Mouse (Mus musculus): Measurements from ENCODE around the gene Anks1b. TPM values are rescaled to one million over a fixed set of nuclear protein-coding genes. Genes with fewer than 3 reads are reported as not detected.

Gene Anks1b
- total and polyA plus RNA-seq, 3 experiments, result not detected

DNA sequence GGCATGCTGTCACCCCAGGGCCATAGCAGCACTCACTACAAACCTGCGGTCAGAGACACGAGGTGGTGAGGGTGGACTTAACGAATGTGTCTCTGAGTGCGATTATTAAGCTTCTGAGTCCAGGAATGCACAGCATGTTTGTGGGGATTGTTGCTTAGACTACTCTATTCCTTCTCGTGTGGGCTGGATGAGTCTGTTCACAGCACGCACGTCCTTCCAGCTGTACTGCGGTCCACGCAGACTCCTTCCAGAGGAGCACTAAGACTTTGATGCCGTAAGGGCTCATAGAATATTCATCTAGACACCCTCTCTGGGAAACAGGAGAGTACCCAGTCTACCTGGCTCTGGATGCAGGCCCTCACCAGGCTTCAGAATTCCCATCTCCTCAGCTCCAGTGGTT lies 1094.9 kb downstream of the Anks1b start:
- Histone ChIP-seq H3K36me3 (ENCODE audit: control insufficient read depth in 1 of 2, insufficient read depth in 2 of 2, low read length in 2 of 2) (no peaks in the 10 kb centered on the region), H3K9ac (ENCODE audit: control insufficient read depth, low read depth, low read length, poor library complexity, severe bottlenecking) (no peak overlapping the region), H3K4me1 (ENCODE audit: control insufficient read depth in 1 of 2, insufficient read depth in 2 of 2, low read length in 2 of 2) (no peaks in the 10 kb centered on the region), H3K27me3 (ENCODE audit: control insufficient read depth in 1 of 2, insufficient read depth in 2 of 2, low read length in 2 of 2) (no peaks in the 10 kb centered on the region), H3K27ac (ENCODE audit: control insufficient read depth, low read depth, low read length) (no peak overlapping the region), H3K4me3 (ENCODE audit: control insufficient read depth in 1 of 2, insufficient read depth in 1 of 2, low read depth in 2 of 2, low read length in 2 of 2) (no peak overlapping the region), H3K9me3 (replicated peaks; ENCODE audit: insufficient read depth, low read length) (no peaks in the 10 kb centered on the region), H3K79me2 (ENCODE audit: control insufficient read depth, insufficient read depth, low read length, poor library complexity) (no peaks in the 10 kb centered on the region)
- DNase-seq (ENCODE audit: low read depth, low spot score), result no peak
- TF ChIP-seq ZKSCAN1 (IDR thresholded peaks at IDR 0.05; ENCODE audit: low read depth, low read length) (no peak), TBP (IDR thresholded peaks at IDR 0.05; ENCODE audit: low read depth, low read length) (no peak), NRF1 (IDR thresholded peaks at IDR 0.05; ENCODE audit: insufficient read depth, low read depth, low read length, poor library complexity, severe bottlenecking) (no peak), ELF1 (IDR thresholded peaks at IDR 0.05; ENCODE audit: low read depth, low read length) (no peak), GATA1 (IDR thresholded peaks at IDR 0.05; ENCODE audit: low read depth, low read length) (no peak)

DNA sequence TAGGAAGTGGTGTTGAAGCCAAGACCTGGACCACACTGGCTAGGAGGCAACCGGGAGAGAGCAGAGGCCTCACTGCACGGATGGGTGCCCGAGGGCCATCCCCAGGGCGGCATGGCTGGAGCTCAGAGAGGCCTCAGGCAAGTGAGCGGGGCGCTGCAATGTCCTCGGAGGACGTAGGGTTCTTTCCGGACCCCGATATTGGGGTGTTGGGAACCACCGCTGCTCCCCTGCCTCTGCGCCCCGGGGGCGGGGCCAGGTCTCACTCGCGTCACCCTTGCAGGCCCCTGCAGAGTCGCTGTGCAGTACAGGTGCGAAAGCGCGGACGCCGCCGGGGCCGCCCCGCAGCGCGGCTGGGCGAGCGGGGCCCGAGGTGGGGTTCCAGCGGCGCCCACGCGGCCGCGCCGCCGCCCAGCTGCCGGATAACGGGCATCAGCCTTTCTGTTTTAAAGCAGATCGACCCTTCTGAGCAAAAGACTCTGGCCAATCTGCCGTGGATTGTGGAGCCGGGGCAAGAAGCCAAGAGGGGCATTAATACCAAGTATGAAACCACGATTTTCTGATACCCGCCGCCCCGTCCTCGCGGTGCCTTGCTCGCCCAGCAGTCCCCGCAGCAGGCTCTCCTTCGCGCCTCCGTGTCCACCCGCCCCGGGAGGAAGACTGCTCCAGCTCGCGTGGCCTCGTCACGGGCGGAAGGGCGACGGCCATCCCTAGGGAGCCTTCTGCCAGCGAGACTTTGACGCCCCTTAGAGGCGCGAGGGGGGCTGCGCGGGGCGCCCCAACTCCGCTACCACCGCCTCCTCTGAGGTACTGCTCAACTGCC lies 1096.3 kb downstream of the Anks1b start:
- Histone ChIP-seq H3K27me3 (ENCODE audit: control insufficient read depth in 1 of 2, insufficient read depth in 2 of 2, low read length in 2 of 2) (no peaks in the 10 kb centered on the region), H3K27ac (ENCODE audit: control insufficient read depth, low read depth, low read length) (no peak overlapping the region), H3K9ac (ENCODE audit: control insufficient read depth, low read depth, low read length, poor library complexity, severe bottlenecking) (no peak overlapping the region), H3K4me1 (ENCODE audit: control insufficient read depth in 1 of 2, insufficient read depth in 2 of 2, low read length in 2 of 2) (no peaks in the 10 kb centered on the region), H3K9me3 (replicated peaks; ENCODE audit: insufficient read depth, low read length) (no peaks in the 10 kb centered on the region), H3K36me3 (ENCODE audit: control insufficient read depth in 1 of 2, insufficient read depth in 2 of 2, low read length in 2 of 2) (no peaks in the 10 kb centered on the region), H3K79me2 (ENCODE audit: control insufficient read depth, insufficient read depth, low read length, poor library complexity) (no peaks in the 10 kb centered on the region), H3K4me3 (ENCODE audit: control insufficient read depth in 1 of 2, insufficient read depth in 1 of 2, low read depth in 2 of 2, low read length in 2 of 2) (no peak overlapping the region)
- DNase-seq (ENCODE audit: low read depth, low spot score), result no peak
- TF ChIP-seq TCF12 (IDR thresholded peaks at IDR 0.05; ENCODE audit: low read depth, low read length), result no peak
- no peak for TF ChIP-seq ELF1 (IDR thresholded peaks at IDR 0.05; ENCODE audit: low read depth, low read length)
- no peak for TF ChIP-seq E2F4 (IDR thresholded peaks at IDR 0.05; ENCODE audit: borderline replicate concordance, low read depth, low read length)
- no peak for TF ChIP-seq RAD21 (IDR thresholded peaks at IDR 0.05; ENCODE audit: low read depth, low read length)
- TF ChIP-seq POLR2AphosphoS5 (IDR thresholded peaks at IDR 0.05; ENCODE audit: borderline replicate concordance, low read depth, low read length), result no peak
- TF ChIP-seq POLR2A (IDR thresholded peaks at IDR 0.05; ENCODE audit: control insufficient read depth in 1 of 2, insufficient read depth in 1 of 2, low read depth in 1 of 2, low read length in 2 of 2, poor library complexity in 1 of 2), result no peak
- TF ChIP-seq CTCF (IDR thresholded peaks at IDR 0.05 in 2 of 3, conservative IDR thresholded peaks at IDR 0.05 in 1 of 3; ENCODE audit: control insufficient read depth in 1 of 3, insufficient read depth in 1 of 3, low read depth in 2 of 3, low read length in 3 of 3, poor library complexity in 1 of 3, severe bottlenecking in 1 of 3), result no peak
- no peak for TF ChIP-seq NELFE (IDR thresholded peaks at IDR 0.05; ENCODE audit: low read depth, low read length)
- no peak for TF ChIP-seq MEF2A (IDR thresholded peaks at IDR 0.05; ENCODE audit: extremely low read depth, insufficient replicate concordance, low read depth, low read length, poor library complexity, severe bottlenecking)
- no peak for TF ChIP-seq RCOR1 (IDR thresholded peaks at IDR 0.05; ENCODE audit: low read depth, low read length)
- no peak for TF ChIP-seq MYC (IDR thresholded peaks at IDR 0.05; ENCODE audit: low read depth, low read length)
- no peak for TF ChIP-seq UBTF (IDR thresholded peaks at IDR 0.05; ENCODE audit: borderline replicate concordance, insufficient read depth, low read depth, low read length)
- no peak for TF ChIP-seq GABPA (IDR thresholded peaks at IDR 0.05; ENCODE audit: low read depth, low read length)
- TF ChIP-seq MAZ (IDR thresholded peaks at IDR 0.05; ENCODE audit: low read depth, low read length), result no peak
- TF ChIP-seq ZC3H11A (IDR thresholded peaks at IDR 0.05; ENCODE audit: low read depth, low read length), result no peak
